Mouse (Mus musculus): ENCODE data around the gene Rassf5.

The Rassf5 gene

GRCm38 (mm10) chr1:131245089-131245856, at the start of gene Rassf5:
Rassf5 (minus strand) TSS chr1:131245258.
- no peak for DNase-seq (ENCODE audit: low read depth)

- no peak for DNase-seq (ENCODE audit: low read depth)
These were observed 48.8 kb upstream of the Rassf5 start for GRCm38 (mm10) chr1:131293922-131294250.

- DNase-seq (ENCODE audit: low read depth): no peak
These were observed 48.3 kb upstream of the Rassf5 start for GRCm38 (mm10) chr1:131293221-131293921.

- DNase-seq (ENCODE audit: low read depth): peak; percentile 53
These were observed 45.6 kb upstream of the Rassf5 start for GRCm38 (mm10) chr1:131290648-131291047.

GRCm38 (mm10) chr1:131288938-131289337, 43.9 kb upstream of the Rassf5 start:
- DNase-seq (ENCODE audit: low read depth): no peak

GRCm38 (mm10) chr1:131287267-131287666, 42.2 kb upstream of the Rassf5 start:
- no peak for DNase-seq (ENCODE audit: low read depth)

GRCm38 (mm10) chr1:131286803-131287202, 41.7 kb upstream of the Rassf5 start:
- DNase-seq (ENCODE audit: low read depth): no peak

GRCm38 (mm10) chr1:131284616-131285015, 39.6 kb upstream of the Rassf5 start:
- DNase-seq (ENCODE audit: low read depth): no peak

GRCm38 (mm10) chr1:131284167-131284566, 39.1 kb upstream of the Rassf5 start:
- no peak for DNase-seq (ENCODE audit: low read depth)

- no peak for DNase-seq (ENCODE audit: low read depth)
These were observed 36.7 kb upstream of the Rassf5 start for GRCm38 (mm10) chr1:131281731-131282130.

- DNase-seq (ENCODE audit: low read depth): no peak
These were observed 35.2 kb upstream of the Rassf5 start for GRCm38 (mm10) chr1:131280280-131280679.

GRCm38 (mm10) chr1:131279456-131279776, 34.4 kb upstream of the Rassf5 start, which contains the start of gene Ikbke:
Ikbke (minus strand) TSS chr1:131279606.
- DNase-seq (ENCODE audit: low read depth): no peak

- no peak for DNase-seq (ENCODE audit: low read depth)
These were observed 33.8 kb upstream of the Rassf5 start for GRCm38 (mm10) chr1:131278606-131279455.

- no peak for DNase-seq (ENCODE audit: low read depth)
These were observed 31.8 kb upstream of the Rassf5 start for GRCm38 (mm10) chr1:131276831-131277230.

GRCm38 (mm10) chr1:131275577-131275976, 30.5 kb upstream of the Rassf5 start:
- no peak for DNase-seq (ENCODE audit: low read depth)

- DNase-seq (ENCODE audit: low read depth): no peak
These were observed 29.9 kb upstream of the Rassf5 start for GRCm38 (mm10) chr1:131274725-131275539.

GRCm38 (mm10) chr1:131269797-131270578, 24.9 kb upstream of the Rassf5 start:
- DNase-seq (ENCODE audit: low read depth): peak; percentile 64

GRCm38 (mm10) chr1:131268776-131269175, 23.7 kb upstream of the Rassf5 start:
- no peak for DNase-seq (ENCODE audit: low read depth)

- no peak for DNase-seq (ENCODE audit: low read depth)
These were observed 18.8 kb upstream of the Rassf5 start for GRCm38 (mm10) chr1:131263905-131264304.

GRCm38 (mm10) chr1:131260309-131260656, 15.2 kb upstream of the Rassf5 start:
- DNase-seq (ENCODE audit: low read depth): peak; percentile 48

All from c-Kit-positive CD71-positive TER-119-negative erythroid progenitor cells, embryonic 14.5 days (primary cell).